Mouse (Mus musculus): ENCODE data around the gene Ccdc153.
A peak's percentile ranks its signal among the peaks of the same experiment; 100 is the strongest.

The Ccdc153 gene

DNA sequence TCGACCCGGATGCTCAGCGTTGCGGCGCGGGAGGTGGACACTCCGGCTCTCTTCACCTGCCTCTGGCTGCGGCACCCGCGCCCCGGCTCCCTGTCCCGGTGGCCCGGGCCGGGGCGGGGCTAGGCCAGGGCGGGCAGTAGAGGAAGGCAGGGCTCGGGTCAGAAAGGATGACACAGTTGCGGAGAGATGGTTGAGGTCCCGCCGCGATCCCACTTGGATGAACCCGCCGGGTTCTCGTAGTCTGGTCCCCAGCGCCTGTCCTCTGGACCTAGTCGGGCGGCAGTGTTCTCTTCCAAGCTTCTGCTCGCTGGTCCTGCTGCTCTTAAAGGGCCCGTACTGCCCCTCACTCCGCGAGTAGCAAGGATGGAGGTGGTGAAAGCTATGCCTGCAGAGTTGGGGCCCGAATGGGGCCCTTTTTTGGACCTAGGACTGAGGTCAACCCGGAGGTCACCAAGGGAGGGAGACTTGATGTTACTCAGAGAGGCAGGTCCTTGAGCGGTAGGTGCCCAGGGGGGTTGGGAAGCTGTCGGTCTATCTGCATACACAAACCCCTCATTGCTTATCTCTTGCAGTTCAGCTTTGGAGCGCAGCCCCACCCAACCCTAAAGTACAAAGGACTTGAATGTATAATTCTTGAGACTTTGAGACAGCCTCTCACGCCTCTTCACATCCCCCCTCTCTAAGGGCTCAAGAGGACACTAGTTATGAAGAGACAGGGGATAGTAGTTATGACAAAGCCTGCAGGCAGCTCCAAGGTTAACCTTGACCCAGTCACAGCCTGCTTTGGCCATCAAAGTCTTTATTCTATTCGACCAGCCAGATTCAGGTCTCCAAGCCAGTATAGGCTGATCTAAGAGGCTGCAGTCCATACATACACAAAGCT, 47.8 kb downstream of the Ccdc153 start, which contains the start of gene Abcg4:
Gene Abcg4 (minus strand): TSS at position 540 of the 883 bp plus-strand sequence.
- no peak for DNase-seq

DNA sequence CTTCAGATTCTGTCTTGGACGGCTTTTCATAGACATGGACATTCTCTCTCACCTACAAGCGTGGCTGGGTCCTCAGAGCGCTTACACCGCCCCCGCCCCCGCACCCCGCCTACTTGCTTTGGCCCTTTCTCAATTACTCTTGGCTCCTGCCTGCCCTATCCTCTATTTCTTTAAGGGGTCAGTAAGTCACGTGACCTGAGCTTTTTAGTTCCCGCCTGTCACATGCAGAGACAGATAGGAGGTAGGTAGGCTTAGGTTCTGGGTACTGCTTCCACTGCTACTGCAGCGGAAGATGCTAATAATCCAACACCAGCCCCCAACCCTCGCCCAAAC, 48.4 kb downstream of the Ccdc153 start:
- DNase-seq, result no peak

DNA sequence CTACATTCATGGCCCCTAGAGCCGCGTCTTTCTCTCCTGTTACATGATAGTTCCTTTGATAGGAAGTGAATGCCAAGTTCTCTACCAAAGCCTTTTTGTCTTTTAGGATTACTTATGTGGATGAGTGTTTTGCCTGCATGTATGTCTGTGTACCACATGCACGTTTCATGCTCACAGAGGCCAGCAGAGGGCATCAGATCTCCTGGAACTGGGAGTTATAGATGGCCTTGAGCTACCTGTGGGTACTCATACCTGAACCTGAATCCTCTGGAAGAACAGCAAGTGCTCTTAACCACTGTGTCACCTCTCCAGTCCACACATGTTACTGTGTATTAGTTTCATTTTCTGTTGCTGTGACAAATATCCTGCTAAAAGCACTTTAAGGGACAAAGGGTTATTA, 52.0 kb downstream of the Ccdc153 start:
- DNase-seq, result peak; percentile 76
